Mouse (Mus musculus) cortical plate, adult 2 months (tissue): ENCODE results near the gene Aldh3b3.

Source experiments
- CTCF ChIP-seq: fragments of 200-500 bp; IDR thresholded peaks from 2 replicates; pipeline ENCODE4 v1.5.1; 2011; ENCODE audit warnings: mild to moderate bottlenecking, control low read depth, low read length; ENCODE audit not compliant: insufficient read depth; ENCODE audit errors: extremely low read depth
- POLR2A ChIP-seq: fragments of 200-500 bp; IDR thresholded peaks from 2 replicates; pipeline ENCODE4 v1.6.1; 2011; ENCODE audit warnings: mild to moderate bottlenecking, low read length, control low read depth; ENCODE audit not compliant: insufficient read depth; ENCODE audit errors: extremely low read depth

DNA sequence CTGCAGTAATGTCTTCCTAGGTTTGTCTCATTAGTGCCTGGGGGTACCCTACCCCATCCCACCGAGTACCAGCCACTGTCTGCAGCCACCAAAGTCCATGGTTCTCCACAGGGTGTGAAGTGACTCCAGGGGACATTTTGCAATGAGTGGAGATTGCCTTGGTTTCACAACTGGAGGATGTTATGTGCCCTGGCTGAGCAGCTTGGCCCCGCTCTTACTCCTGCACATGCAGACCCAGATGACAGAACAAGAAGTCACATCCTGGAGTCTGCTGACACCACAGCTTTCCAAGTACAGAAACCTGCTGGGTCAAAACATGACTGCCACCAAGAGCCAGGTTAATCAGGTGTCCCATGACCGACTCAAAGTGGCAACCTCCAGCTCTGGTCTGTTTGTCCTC, 3.4 kb upstream of the Aldh3b3 start:
- no peak for TF ChIP-seq POLR2A
- TF ChIP-seq CTCF, result no peak
